Mouse (Mus musculus): Measurements from ENCODE around the gene Zfp444. TPM values are rescaled to one million over a fixed set of nuclear protein-coding genes. Genes with fewer than 3 reads are reported as not detected.
"Not testable (repeated sequence)": the region's sequence is repeated elsewhere in the genome, so short reads cannot be mapped to it uniquely, and the experiment has no call there.

The Zfp444 gene
- total RNA-seq, 2 experiments from 2014 or later: 66.3 to 68.0 TPM

- no peak for DNase-seq
- intact Hi-C loops (cut with DNase I): no loop called here
These were observed 24.8 kb downstream of the Zfp444 start, which contains the start of gene Galp for GRCm38 (mm10) chr7:6196790-6197189. Gene Galp (plus strand): TSS chr7:6197090.

GRCm38 (mm10) chr7:6204200-6204599, 32.2 kb downstream of the Zfp444 start:
- intact Hi-C loops (cut with DNase I): no loop called here
- DNase-seq: no peak

- no peak for DNase-seq
These were observed 41.1 kb downstream of the Zfp444 start for GRCm38 (mm10) chr7:6213144-6213543.

GRCm38 (mm10) chr7:6214691-6215090, 42.7 kb downstream of the Zfp444 start:
- DNase-seq; intact Hi-C loops (cut with DNase I): not testable (repeated sequence)

More at GRCm38 (mm10) chr7:6213144-6213543, 41.1 kb downstream of the Zfp444 start:
- intact Hi-C loops (cut with DNase I): no loop called here

- no peak for DNase-seq
- intact Hi-C loops (cut with DNase I): no loop called here
These were observed 48.1 kb downstream of the Zfp444 start for GRCm38 (mm10) chr7:6220147-6220546.

GRCm38 (mm10) chr7:6221978-6222377, 50.0 kb downstream of the Zfp444 start, which contains the start of gene Zscan5b:
Gene Zscan5b (plus strand): TSS chr7:6222278.
- DNase-seq: no peak
- intact Hi-C loops (cut with DNase I): no loop called here

- DNase-seq: peak; percentile 3
These were observed 56.5 kb downstream of the Zfp444 start for GRCm38 (mm10) chr7:6228491-6228890.

GRCm38 (mm10) chr7:6239787-6240186, 67.8 kb downstream of the Zfp444 start:
- intact Hi-C loops (cut with DNase I): no loop called here
- no peak for DNase-seq

More at GRCm38 (mm10) chr7:6228491-6228890, 56.5 kb downstream of the Zfp444 start:
- intact Hi-C loops (cut with DNase I): not testable (repeated sequence)

- peak; percentile 33 for DNase-seq
- intact Hi-C loops (cut with DNase I): not testable (repeated sequence)
These were observed 68.9 kb downstream of the Zfp444 start for GRCm38 (mm10) chr7:6240841-6241425.

Other genes starting within 250 kb of the Zfp444 start
- not detected for gene Vmn1r65, start 161.2 kb upstream of the Zfp444 start, total RNA-seq (2021)
- gene Nlrp4c, start 127.1 kb upstream of the Zfp444 start, total RNA-seq (2021): not detected
- 10 to 100 TPM; 35.1 to 36.1 TPM for gene Zfp787, start 16.2 kb upstream of the Zfp444 start, total RNA-seq (2021)
- gene Galp, start 24.9 kb downstream of the Zfp444 start, total RNA-seq (2021): not detected
- not detected for gene Zscan5b, start 50.1 kb downstream of the Zfp444 start, total RNA-seq (2021)
- gene Epp13, start 80.5 kb downstream of the Zfp444 start, total RNA-seq (2021): not detected
- gene Zfp667, start 114.4 kb downstream of the Zfp444 start, total RNA-seq (2021): 10 to 100 TPM; 10.1 to 12.2 TPM
- 10 to 100 TPM; 14.9 to 17.2 TPM for gene Zfp583, start 159.1 kb downstream of the Zfp444 start, total RNA-seq (2021)
- gene Gm3854, start 171.5 kb downstream of the Zfp444 start, total RNA-seq (2021): 1 to 10 TPM; 7.6 to 9.4 TPM
- 1 to 10 TPM; 4.3 to 5.6 TPM for gene Zfp78, start 191.1 kb downstream of the Zfp444 start, total RNA-seq (2021)
- 10 to 100 TPM; 17.7 to 18.0 TPM for gene Zfp28, start 211.1 kb downstream of the Zfp444 start, total RNA-seq (2021)
- 10 to 100 TPM; 12.2 to 16.6 TPM for gene Smim17, start 226.5 kb downstream of the Zfp444 start, total RNA-seq (2021)
- under 1 TPM; 0.44 to 0.56 TPM for gene Gm20715, start 238.1 kb downstream of the Zfp444 start, total RNA-seq (2021)